Mouse (Mus musculus): ENCODE measurements around the gene Gm28036.

- no peak for TF ChIP-seq CTCF (IDR thresholded peaks at IDR 0.05 in 2 of 3, conservative IDR thresholded peaks at IDR 0.05 in 1 of 3; ENCODE audit: control insufficient read depth in 1 of 3, insufficient read depth in 1 of 3, low read depth in 2 of 3, low read length in 3 of 3, poor library complexity in 1 of 3, severe bottlenecking in 1 of 3)
- TF ChIP-seq HCFC1 (IDR thresholded peaks at IDR 0.05; ENCODE audit: low read depth, low read length), result no peak
- no peak; a peak in 1 of 4 replicates for TF ChIP-seq POLR2A (IDR thresholded peaks at IDR 0.05; ENCODE audit: control insufficient read depth in 1 of 2, insufficient read depth in 1 of 2, low read depth in 1 of 2, low read length in 2 of 2, poor library complexity in 1 of 2)
- no peak for TF ChIP-seq EP300 (IDR thresholded peaks at IDR 0.05; ENCODE audit: low read depth in 1 of 2, low read length in 2 of 2)
Measured at GRCm38 (mm10) chr2:156087391-156088110, 39.3 kb downstream of the Gm28036 start.

Data from MEL (cell line).